Mouse (Mus musculus): ENCODE data around the gene Spsb4.

- no peak for TF ChIP-seq POLR2A (IDR thresholded peaks at IDR 0.05; ENCODE audit: insufficient read depth, low read depth, low read length)
- TF ChIP-seq CTCF (IDR thresholded peaks at IDR 0.05), result no peak
- no peak for TF ChIP-seq EP300 (IDR thresholded peaks at IDR 0.05; ENCODE audit: insufficient read depth, low read depth, low read length)
Measured at GRCm38 (mm10) chr9:96966465-96966864, 52.2 kb downstream of the Spsb4 start.

All from heart, adult 2 months (tissue).